Mouse (Mus musculus) frontal cortex, adult 2 months (tissue): ENCODE results near the gene Pdlim7. TPM values are rescaled to one million over a fixed set of nuclear protein-coding genes. Genes with fewer than 3 reads are reported as not detected.

ENCODE experiments used
- DNase-seq, 2 experiments: peaks; one replicate each; pipeline ENCODE4 v3.0.0; 2022; ENCODE audit warnings: low spot score in 1 of 2; ENCODE audit errors: extremely low spot score in 1 of 2
- polyA plus RNA-seq: library from polyadenylated mRNA; depleted of rRNA; stranded (reverse); fragments of >200 nt; gene quantifications from 2 replicates; pipeline ENCODE4 v1.2.3, GENCODE M21; 2012; rRNA removed

Gene Pdlim7
- polyA plus RNA-seq: 174 and 242 TPM in 2 replicates

DNA sequence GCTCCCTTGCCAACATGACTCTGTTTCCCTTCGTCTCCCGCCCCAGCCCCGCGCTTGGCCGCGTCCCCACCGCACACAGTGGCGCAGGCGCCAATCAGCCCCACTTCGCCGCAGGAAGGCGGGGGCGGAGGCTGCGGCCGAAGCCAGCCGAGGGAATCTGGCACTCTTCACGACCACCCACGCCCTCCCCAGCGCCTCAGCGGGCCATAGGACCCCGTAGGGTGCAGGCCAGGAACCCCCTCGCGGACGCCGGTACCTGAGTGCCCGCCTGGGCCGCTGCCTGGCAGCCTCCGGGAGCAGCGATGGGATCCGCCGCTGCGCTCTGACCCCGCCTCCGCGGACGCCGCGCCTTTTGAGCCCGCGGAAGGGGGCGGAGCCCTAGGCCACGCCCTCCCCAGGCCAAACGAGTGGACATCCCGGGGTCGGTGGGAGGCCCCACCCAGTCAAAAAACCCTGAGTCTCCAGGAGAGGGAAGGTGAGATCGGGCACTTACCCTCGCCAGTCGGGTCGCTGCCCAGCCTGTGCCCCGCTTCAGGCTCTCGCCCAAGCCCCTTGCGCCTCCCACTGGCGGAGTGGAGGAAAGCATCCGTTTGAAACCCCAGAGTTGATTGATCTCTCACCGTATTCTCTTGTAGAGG is at the start of gene Pdlim7:
Gene Pdlim7, minus strand, starts transcription at position 566 of the 638 bp plus-strand sequence.
- DNase-seq: peak in 1 of 2 experiments; percentile 86

DNA sequence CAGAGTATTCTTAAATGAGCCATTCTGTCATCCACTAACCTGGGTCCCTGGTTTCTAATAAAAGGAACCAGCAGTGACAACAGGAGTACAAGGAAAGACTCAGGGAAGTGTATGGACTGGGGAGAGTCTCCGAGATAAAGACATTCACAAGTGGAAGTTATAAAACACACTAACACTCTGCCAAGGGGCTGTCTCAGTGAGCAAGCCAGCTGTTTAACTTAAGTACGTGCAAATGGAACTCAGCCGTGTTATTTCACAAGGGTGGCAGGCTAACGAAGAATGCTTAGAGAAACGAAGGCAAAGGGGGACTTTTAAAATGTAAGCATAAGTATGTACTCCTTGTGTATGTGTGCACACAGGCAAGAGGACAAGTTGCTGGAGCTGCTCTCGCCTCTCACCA is 44.0 kb upstream of the Pdlim7 start:
- no peak for DNase-seq

DNA sequence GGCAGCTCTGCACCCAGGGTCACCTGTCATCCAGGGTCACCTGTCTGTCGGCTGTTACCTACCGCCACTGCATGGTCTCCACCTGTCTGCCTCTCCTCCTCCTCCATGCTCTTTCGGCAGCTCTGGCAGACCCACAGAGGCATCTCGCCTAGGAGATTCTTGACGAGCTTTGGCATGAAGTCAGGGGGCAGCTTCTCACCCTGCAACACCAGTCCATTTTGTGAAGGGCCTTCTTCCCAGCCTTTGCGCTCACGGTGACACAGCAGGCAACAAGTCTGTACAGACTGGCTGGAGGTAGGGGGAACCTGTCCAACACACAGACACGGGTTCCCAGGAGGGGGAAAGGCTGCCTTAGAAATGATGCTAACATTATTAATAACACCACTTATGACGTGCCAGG is 42.4 kb upstream of the Pdlim7 start:
- no peak for DNase-seq

DNA sequence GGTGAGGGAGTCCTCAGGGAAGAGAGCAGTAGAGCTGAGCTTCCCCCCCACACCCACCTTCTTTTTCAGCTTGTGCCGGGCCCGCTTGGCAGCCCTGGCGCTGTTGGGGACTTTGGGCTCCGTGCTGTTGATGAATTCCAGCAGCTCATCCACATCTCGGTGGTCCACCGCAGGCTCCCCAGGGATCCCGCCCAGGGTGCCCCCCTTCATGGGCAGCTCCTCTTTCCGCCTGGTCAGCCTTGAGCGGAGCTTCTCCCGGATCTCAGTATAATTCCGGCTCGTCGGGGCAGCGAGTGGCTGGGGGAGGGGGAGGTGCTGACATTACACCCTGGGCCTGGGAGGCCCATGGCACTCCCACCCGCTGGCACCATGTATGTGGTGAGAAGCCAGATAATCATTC is 35.6 kb upstream of the Pdlim7 start:
- no peak for DNase-seq

- no peak for DNase-seq
Observed at GRCm38 (mm10) chr13:55548426-55548825, 35.0 kb upstream of the Pdlim7 start.

- no peak for DNase-seq
Observed at GRCm38 (mm10) chr13:55547916-55548315, 34.4 kb upstream of the Pdlim7 start.

DNA sequence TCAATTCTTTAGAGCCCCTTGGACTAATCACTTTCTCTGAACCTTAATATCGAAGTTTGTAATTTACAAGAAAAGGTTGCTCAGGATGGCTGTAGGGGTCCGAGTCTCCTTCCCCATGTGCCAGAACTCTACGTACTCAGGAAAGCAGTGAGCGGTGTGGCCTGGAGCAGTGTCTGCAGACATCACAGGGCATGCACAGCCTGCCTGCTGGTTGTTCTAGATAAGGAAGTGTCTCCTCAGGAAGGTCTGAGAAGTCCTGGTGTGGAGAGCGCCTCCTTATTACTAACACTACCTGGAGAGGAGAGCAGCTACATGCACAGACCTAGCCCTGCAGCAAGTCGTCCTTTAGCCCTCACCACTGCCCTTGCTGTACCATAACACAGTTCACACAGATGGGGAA is 31.3 kb upstream of the Pdlim7 start:
- no peak for DNase-seq

- DNase-seq: no peak
Observed at GRCm38 (mm10) chr13:55543447-55543846, 30.0 kb upstream of the Pdlim7 start.

DNA sequence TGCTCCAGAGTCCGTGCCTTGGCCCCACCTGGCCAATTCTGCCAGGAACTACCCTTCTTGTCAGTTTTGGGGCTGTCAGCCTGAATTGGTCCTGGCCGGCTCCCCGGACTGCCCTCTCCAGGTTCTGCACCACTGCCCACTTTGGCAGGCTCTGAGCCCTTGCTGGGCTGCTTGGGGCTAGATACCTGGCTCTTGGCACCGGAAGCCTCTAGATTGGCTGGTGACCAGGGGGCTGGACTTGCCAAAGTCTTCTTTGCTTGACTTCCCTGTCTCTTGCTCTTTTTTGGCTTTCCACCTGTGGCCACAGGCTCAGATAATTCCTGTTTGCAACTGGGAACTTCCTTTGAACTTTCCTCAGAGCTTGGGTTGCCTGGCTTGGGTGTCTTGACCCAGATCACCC is 29.4 kb upstream of the Pdlim7 start:
- no peak for DNase-seq

GRCm38 (mm10) chr13:55540933-55541332 is 27.5 kb upstream of the Pdlim7 start:
- peak in 1 of 2 experiments; percentile 66 for DNase-seq

- peak; percentile 100 for DNase-seq
Observed at GRCm38 (mm10) chr13:55536194-55537175, 23.0 kb upstream of the Pdlim7 start, which contains the start of gene Ddx41. Gene Ddx41 (minus strand): TSS chr13:55536658.

- no peak for DNase-seq
Observed at GRCm38 (mm10) chr13:55535796-55536193, 22.3 kb upstream of the Pdlim7 start.

- no peak for DNase-seq
Observed at GRCm38 (mm10) chr13:55535191-55535590, 21.7 kb upstream of the Pdlim7 start.

- DNase-seq: no peak
Observed at GRCm38 (mm10) chr13:55529198-55529915, 15.9 kb upstream of the Pdlim7 start, which contains the start of gene Dok3. Gene Dok3 (minus strand): TSS chr13:55529296.

DNA sequence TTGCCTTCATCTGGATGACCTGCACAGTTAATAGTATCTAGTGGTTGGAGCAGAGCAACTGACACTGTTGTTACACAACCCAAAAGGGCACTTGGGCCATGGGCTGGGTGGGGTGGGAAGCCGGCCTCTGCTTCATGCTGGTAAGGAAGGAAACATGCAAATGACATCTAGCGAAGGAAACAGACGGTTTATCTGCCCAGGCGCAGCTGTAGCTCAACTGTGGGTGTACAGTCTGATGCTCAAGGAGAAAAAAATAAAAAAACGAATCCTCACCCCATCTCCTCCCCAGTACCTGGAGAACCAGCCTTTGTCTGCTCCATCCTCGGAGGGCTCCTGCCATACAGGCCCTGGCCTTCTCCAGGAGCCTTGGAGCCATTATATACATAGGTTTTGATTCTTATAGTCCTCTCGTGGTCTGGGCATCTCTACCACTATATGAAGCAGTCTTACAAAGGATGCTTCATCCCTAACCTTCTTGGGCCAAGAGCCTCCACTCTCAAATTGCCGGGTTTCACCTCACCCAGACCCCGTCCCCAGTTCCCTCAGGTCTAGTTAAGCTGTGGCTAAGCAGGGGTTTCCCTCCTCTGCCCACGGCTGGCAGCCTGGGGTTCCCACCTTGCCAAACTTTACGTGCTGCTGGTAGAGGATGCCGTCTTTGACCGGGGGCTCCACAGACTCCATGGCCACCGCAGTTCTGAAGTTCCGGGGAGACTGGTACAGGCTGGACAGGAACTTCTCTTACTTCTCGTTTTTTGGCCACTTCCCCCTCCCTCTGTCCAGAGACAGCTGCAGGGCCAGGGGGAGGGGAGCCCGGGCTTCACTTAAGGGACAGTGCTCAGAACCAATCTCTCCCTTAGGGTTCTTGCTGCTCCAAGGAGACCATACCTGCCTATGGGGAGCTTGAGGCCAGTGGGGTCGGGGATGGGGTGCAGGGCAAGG is 14.6 kb upstream of the Pdlim7 start:
- DNase-seq: no peak

GRCm38 (mm10) chr13:55527212-55527611 is 13.7 kb upstream of the Pdlim7 start:
- no peak for DNase-seq

DNA sequence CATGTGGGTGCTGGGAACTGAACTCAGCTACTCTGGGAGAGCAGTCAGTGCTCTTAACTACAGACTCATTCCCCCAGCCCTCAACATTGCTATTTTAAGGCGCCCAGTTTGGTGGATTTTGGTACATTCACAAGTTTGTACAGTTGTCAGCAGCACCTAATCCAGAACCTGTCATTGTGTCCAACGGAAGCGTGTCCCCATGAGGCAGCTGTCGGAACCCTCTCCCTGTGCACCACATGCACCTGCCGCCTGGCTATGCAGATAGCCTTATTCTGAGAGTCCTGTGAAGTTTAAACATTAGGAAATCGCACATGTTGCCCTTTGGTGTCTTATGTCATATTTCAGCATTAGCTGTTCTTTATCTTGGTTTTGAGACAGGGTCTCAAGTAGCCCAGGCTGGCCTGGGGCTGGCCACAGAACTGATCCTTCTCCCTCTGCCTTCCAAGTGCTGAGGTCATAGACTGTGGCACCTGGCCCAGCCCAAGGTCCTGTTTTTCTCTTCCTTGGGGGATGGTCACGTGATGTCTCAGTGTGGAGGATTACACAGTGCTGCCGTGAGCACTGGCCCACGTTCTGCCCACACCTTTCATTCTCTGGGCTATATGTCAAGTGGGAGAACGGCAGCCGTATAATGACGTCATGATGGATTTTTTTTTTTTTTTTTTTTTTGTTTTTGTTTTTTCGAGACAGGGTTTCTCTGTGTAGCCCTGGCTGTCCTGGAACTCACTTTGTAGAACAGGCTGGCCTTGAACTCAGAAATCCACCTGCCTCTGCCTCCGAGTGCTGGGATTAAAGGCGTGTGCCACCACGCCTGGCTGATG is 12.5 kb upstream of the Pdlim7 start:
- DNase-seq: no peak

GRCm38 (mm10) chr13:55523951-55524600 is 10.6 kb upstream of the Pdlim7 start:
- no peak for DNase-seq
